Mouse (Mus musculus) ES-Bruce4 (cell line): ENCODE measurements at regions not wholly inside any gene's neighbourhood (a gene's known extent, or its start where the extent isn't known, plus 50 kb on each side); places are given as distances from the start of the nearest gene placed in this dataset.

Experiments used
- H3K27ac ChIP-seq: 2 replicates; pipeline ENCODE4 v1.5.1; 2012; ENCODE audit warnings: low read length, inconsistent platforms; ENCODE audit not compliant: insufficient read depth
- H3K27me3 ChIP-seq: 2 replicates; pipeline ENCODE4 v1.6.1; 2012; ENCODE audit warnings: mild to moderate bottlenecking, low read length, inconsistent platforms; ENCODE audit not compliant: control insufficient read depth, poor library complexity, insufficient read depth, severe bottlenecking
- H3K36me3 ChIP-seq: 2 replicates; pipeline ENCODE4 v1.6.1; 2012; ENCODE audit warnings: inconsistent platforms, mild to moderate bottlenecking, low read length, moderate library complexity; ENCODE audit not compliant: control insufficient read depth, poor library complexity, insufficient read depth, severe bottlenecking
- H3K4me1 ChIP-seq: one replicate; pipeline ENCODE4 v1.8.1; 2011; ENCODE audit warnings: low read length; ENCODE audit not compliant: control insufficient read depth, insufficient read depth
- H3K4me3 ChIP-seq: 2 replicates; pipeline ENCODE4 v1.5.1; 2011; ENCODE audit warnings: low read depth, mild to moderate bottlenecking, low read length
- H3K9ac ChIP-seq: 2 replicates; pipeline ENCODE4 v1.6.1; 2012; ENCODE audit warnings: low read depth, mild to moderate bottlenecking, inconsistent platforms; ENCODE audit not compliant: poor library complexity, severe bottlenecking
- H3K9me3 ChIP-seq: replicated peaks from 2 replicates; pipeline ENCODE4 v1.6.1; 2012; ENCODE audit warnings: mild to moderate bottlenecking, low read length, inconsistent platforms; ENCODE audit not compliant: control insufficient read depth, poor library complexity, insufficient read depth, severe bottlenecking
- CTCF ChIP-seq: IDR thresholded peaks from one replicate; pipeline ENCODE4 v1.8.1; 2011; ENCODE audit warnings: low read depth, low read length
- EP300 ChIP-seq: IDR thresholded peaks from 2 replicates; pipeline ENCODE4 v1.6.1; 2011; ENCODE audit warnings: low read depth, low read length; ENCODE audit not compliant: insufficient read depth
- POLR2A ChIP-seq: IDR thresholded peaks from one replicate; pipeline ENCODE4 v1.8.1; 2011; ENCODE audit warnings: low read length; ENCODE audit not compliant: insufficient read depth

GRCm38 (mm10) chr3:37876016-37876765 is 151.9 kb upstream of the Gm5148 start:
- no peak for TF ChIP-seq POLR2A
- TF ChIP-seq CTCF, result no peak
- no peak for TF ChIP-seq EP300
- H3K9ac ChIP-seq, result no peak overlapping the region
- no peaks in the 10 kb centered on the region for H3K36me3 ChIP-seq
- H3K9me3 ChIP-seq, result no peaks in the 10 kb centered on the region
- H3K27ac ChIP-seq, result no peak overlapping the region
- no peaks in the 10 kb centered on the region for H3K27me3 ChIP-seq
- H3K4me1 ChIP-seq, result no peaks in the 10 kb centered on the region
- H3K4me3 ChIP-seq, result no peak overlapping the region

- TF ChIP-seq CTCF (no peak), POLR2A (no peak), EP300 (no peak)
- no peaks in the 10 kb centered on the region for H3K27me3 ChIP-seq
- H3K27ac ChIP-seq, result no peak overlapping the region
- no peaks in the 10 kb centered on the region for H3K4me1 ChIP-seq
- H3K9me3 ChIP-seq, result no peaks in the 10 kb centered on the region
- no peak overlapping the region for H3K4me3 ChIP-seq
- H3K36me3 ChIP-seq, result no peaks in the 10 kb centered on the region
- H3K9ac ChIP-seq, result no peak overlapping the region
Measured at GRCm38 (mm10) chr3:37875331-37876015, 151.2 kb upstream of the Gm5148 start.

GRCm38 (mm10) chr3:37874864-37875263 is 150.6 kb upstream of the Gm5148 start:
- no peak overlapping the region for H3K4me3 ChIP-seq
- no peaks in the 10 kb centered on the region for H3K4me1 ChIP-seq
- H3K27ac ChIP-seq, result no peak overlapping the region
- no peaks in the 10 kb centered on the region for H3K9me3 ChIP-seq
- no peak for TF ChIP-seq CTCF
- no peak for TF ChIP-seq POLR2A
- TF ChIP-seq EP300, result no peak
- no peaks in the 10 kb centered on the region for H3K27me3 ChIP-seq
- no peaks in the 10 kb centered on the region for H3K36me3 ChIP-seq
- no peak overlapping the region for H3K9ac ChIP-seq

- no peaks in the 10 kb centered on the region for H3K27me3 ChIP-seq
- no peak overlapping the region for H3K27ac ChIP-seq
- H3K4me3 ChIP-seq, result no peak overlapping the region
- H3K36me3 ChIP-seq, result no peaks in the 10 kb centered on the region
- no peak for TF ChIP-seq EP300
- H3K9me3 ChIP-seq, result no peaks in the 10 kb centered on the region
- no peaks in the 10 kb centered on the region for H3K4me1 ChIP-seq
- H3K9ac ChIP-seq, result no peak overlapping the region
Measured at GRCm38 (mm10) chr3:37874346-37874745, 150.1 kb upstream of the Gm5148 start.

GRCm38 (mm10) chr3:37872329-37872728 is 148.0 kb upstream of the Gm5148 start:
- no peaks in the 10 kb centered on the region for H3K9me3 ChIP-seq
- H3K27me3 ChIP-seq, result no peaks in the 10 kb centered on the region
- H3K27ac ChIP-seq, result no peak overlapping the region
- TF ChIP-seq CTCF (no peak), POLR2A (no peak), EP300 (no peak)
- H3K4me3 ChIP-seq, result no peak overlapping the region
- no peaks in the 10 kb centered on the region for H3K36me3 ChIP-seq
- H3K9ac ChIP-seq, result no peak overlapping the region
- H3K4me1 ChIP-seq, result no peaks in the 10 kb centered on the region

GRCm38 (mm10) chr3:37871076-37871475 is 146.8 kb upstream of the Gm5148 start:
- no peak overlapping the region for H3K27ac ChIP-seq
- H3K27me3 ChIP-seq, result no peaks in the 10 kb centered on the region
- no peak overlapping the region for H3K4me3 ChIP-seq
- no peak for TF ChIP-seq CTCF
- H3K9ac ChIP-seq, result no peak overlapping the region
- no peaks in the 10 kb centered on the region for H3K36me3 ChIP-seq
- no peaks in the 10 kb centered on the region for H3K9me3 ChIP-seq
- no peaks in the 10 kb centered on the region for H3K4me1 ChIP-seq
